Mouse (Mus musculus) hematopoietic stem cell, adult 5-6 weeks (primary cell): ENCODE results near the gene Samd14. TPM values are rescaled to one million over a fixed set of nuclear protein-coding genes. Genes with fewer than 3 reads are reported as not detected.

Experiments
- ATAC-seq, 2 experiments: fragments of 125-278 bp in 1 of 2; replicated peaks in 1 of 2; 2 replicates each; pipeline ENCODE4 v1.8.0; 2016 to 2017; ENCODE audit warnings: inconsistent platforms in 2 of 2, mild to moderate bottlenecking in 2 of 2, moderate number of reproducible peaks in 2 of 2, low read depth in 1 of 2, moderate TSS enrichment in 1 of 2; ENCODE audit not compliant: low FRiP score in 2 of 2, poor library complexity in 2 of 2, severe bottlenecking in 2 of 2, insufficient read depth in 1 of 2, low TSS enrichment in 1 of 2
- total RNA-seq: library from RNA; stranded (forward); fragments of 172-1452, 232-1000 nt; gene quantifications from 2 replicates; pipeline ENCODE4 v1.2.3, GENCODE M21; 2017

Samd14 gene
- total RNA-seq, 1 experiment from 2014 or later: 6.1 TPM

GRCm38 (mm10) chr11:95075197-95076040, 65.7 kb downstream of the Samd14 start:
- ATAC-seq: no peak

Other genes starting within 250 kb of the Samd14 start
- gene Tmem92, start 227.2 kb upstream of the Samd14 start, total RNA-seq: not detected in 2 replicates
- not detected in 2 replicates for gene Col1a1, start 73.7 kb upstream of the Samd14 start, total RNA-seq
- not detected in 2 replicates for gene Hils1, start 42.3 kb upstream of the Samd14 start, total RNA-seq
- gene Sgca, start 33.6 kb upstream of the Samd14 start, total RNA-seq: not detected in 2 replicates
- gene Ppp1r9b, start 18.8 kb upstream of the Samd14 start, total RNA-seq: 159 and 240 TPM in 2 replicates
- gene Pdk2, start 31.5 kb downstream of the Samd14 start, total RNA-seq: 3.3 and 4.1 TPM in 2 replicates
- 2.5 and 4.6 TPM in 2 replicates for gene Itga3, start 66.9 kb downstream of the Samd14 start, total RNA-seq
- gene Dlx3, start 110.2 kb downstream of the Samd14 start, total RNA-seq: 0.25 TPM in 1 of 2 replicates, not detected in the other
- gene Dlx4, start 136.4 kb downstream of the Samd14 start, total RNA-seq: not detected in 2 replicates